Mouse (Mus musculus) liver, embryonic 14.5 days (tissue): ENCODE measurements around the gene Zbtb39. TPM values are rescaled to one million over a fixed set of nuclear protein-coding genes. Genes with fewer than 3 reads are reported as not detected.
"Not testable (repeated sequence)": the region's sequence is repeated elsewhere in the genome, so short reads cannot be mapped to it uniquely, and the experiment has no call there.

Source experiments
- ATAC-seq: fragments of 200-750 bp; cut with Nextera tagmentation; 2 replicates; pipeline ENCODE4 v1.8.0; 2017; ENCODE audit warnings: moderate number of reproducible peaks, mild to moderate bottlenecking, moderate library complexity; ENCODE audit not compliant: insufficient read depth
- DNase-seq, 3 experiments: peaks; one replicate each; pipeline ENCODE4 v3.0.0-alpha.2; 2012 to 2013; ENCODE audit warnings: low read depth in 3 of 3, low spot score in 3 of 3
- H3K27ac ChIP-seq: fragments of 300-500 bp; sonication (generic); 2 replicates; pipeline ENCODE4 v1.5.1; 2014; ENCODE audit warnings: moderate library complexity, mild to moderate bottlenecking, control low read depth, inconsistent platforms
- H3K27me3 ChIP-seq: fragments of 300-500 bp; sonication (generic); 2 replicates; pipeline ENCODE4 v1.6.1; 2014; ENCODE audit warnings: mild to moderate bottlenecking, low read length, moderate library complexity; ENCODE audit not compliant: control insufficient read depth, insufficient read depth
- H3K36me3 ChIP-seq: fragments of 300-500 bp; sonication (generic); replicated peaks from 2 replicates; pipeline ENCODE4 v1.6.1; 2014; ENCODE audit warnings: low read depth; ENCODE audit not compliant: control insufficient read depth, insufficient read depth
- H3K4me1 ChIP-seq, 2 experiments: fragments of 200-500 bp in 1 of 2; fragments of 300-500 bp in 1 of 2; sonication (generic) in 1 of 2; replicated peaks; 2 replicates each; pipeline ENCODE4 v1.6.1; 2012 to 2014; ENCODE audit warnings: antibody characterized with exemption in 1 of 2, inconsistent platforms in 1 of 2, low read length in 1 of 2; ENCODE audit not compliant: control insufficient read depth in 2 of 2, insufficient read depth in 2 of 2
- H3K4me2 ChIP-seq: fragments of 300-500 bp; sonication (generic); 2 replicates; pipeline ENCODE4 v1.6.1; 2014; ENCODE audit warnings: low read depth, mild to moderate bottlenecking, control low read depth, moderate library complexity
- H3K4me3 ChIP-seq, 2 experiments: fragments of 200-500 bp in 1 of 2; fragments of 300-500 bp in 1 of 2; sonication (generic) in 1 of 2; 2 replicates each; pipeline ENCODE4 v1.5.1; 2012 to 2014; ENCODE audit warnings: low read depth in 2 of 2, low read length in 2 of 2, mild to moderate bottlenecking in 2 of 2, control low read depth in 1 of 2, inconsistent platforms in 1 of 2, moderate library complexity in 1 of 2; ENCODE audit not compliant: insufficient read depth in 1 of 2
- H3K9ac ChIP-seq: fragments of 300-500 bp; sonication (generic); replicated peaks from 2 replicates; pipeline ENCODE4 v1.6.1; 2014; ENCODE audit warnings: mild to moderate bottlenecking, control low read depth, moderate library complexity
- H3K9me3 ChIP-seq: fragments of 300-500 bp; sonication (generic); 2 replicates; pipeline ENCODE4 v1.6.1; 2016; ENCODE audit warnings: low read length, mixed read lengths; ENCODE audit not compliant: control insufficient read depth
- CTCF ChIP-seq: IDR thresholded peaks from 2 replicates; pipeline ENCODE4 v1.5.1; 2016; ENCODE audit warnings: antibody characterized with exemption, low read depth, control low read depth
- EP300 ChIP-seq: IDR thresholded peaks from 2 replicates; pipeline ENCODE4 v1.6.1; 2016; ENCODE audit warnings: antibody characterized with exemption, low read depth
- WGBS: fragments of 180-500 bp; shearing (Covaris S2); extraction: QIAGEN DNeasy Blood & Tissue Kit; methylation state at CpG from one replicate; pipeline ENCODE4 v1.1.7; 2014; ENCODE audit not compliant: insufficient replicate concordance; 5-methylcytosine and 5-hydroxymethylcytosine counted together
- polyA plus RNA-seq, 2 experiments: library from polyadenylated mRNA; depleted of rRNA in 1 of 2; stranded (reverse) in 1 of 2; unstranded in 1 of 2; fragments of >200 nt; fragmentation: Nextera tagmentation in 1 of 2; extraction: Ambion mirVana in 1 of 2; gene quantifications; 2 replicates each; pipeline versions ENCODE4 v1.2.1 to v1.2.3; 2012 to 2014

Gene Zbtb39
- polyA plus RNA-seq, 2 experiments = 0.83 to 2.1 TPM

DNA sequence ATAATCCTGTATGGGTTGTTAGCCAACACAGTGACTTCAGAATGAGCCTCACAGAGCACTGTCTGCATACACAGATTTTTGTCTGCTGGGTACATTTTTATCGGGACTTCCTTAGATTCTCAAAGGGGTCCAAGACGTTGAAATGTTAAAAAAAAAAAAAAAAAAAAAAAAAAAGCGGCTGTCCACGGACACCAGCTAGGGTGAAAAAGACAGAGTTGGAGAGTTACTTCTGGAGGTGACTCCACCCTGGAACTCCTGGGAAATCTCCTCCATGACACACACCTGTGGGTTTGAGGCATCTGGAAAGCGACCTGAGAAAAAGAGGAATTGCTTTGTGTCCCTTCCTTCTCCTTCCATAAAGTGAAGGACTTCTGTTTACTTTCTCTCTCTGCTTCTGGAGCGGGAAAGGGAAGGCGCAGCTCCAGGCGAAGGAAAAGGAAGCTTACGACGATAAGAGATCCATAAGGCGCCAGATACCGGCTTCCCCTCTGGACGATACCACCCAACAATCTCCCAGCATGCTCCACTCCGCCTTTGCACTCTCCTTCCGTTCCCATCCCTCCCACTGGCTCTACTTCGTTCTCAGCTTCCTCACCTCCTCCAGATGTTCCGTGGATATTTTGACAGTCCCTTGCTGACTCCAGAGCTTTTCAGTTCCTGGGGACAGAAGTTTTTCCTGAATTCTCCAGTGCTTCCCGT is 16.6 kb downstream of the Zbtb39 start:
- Histone ChIP-seq H3K9me3 (no peaks in the 10 kb centered on the region), H3K4me3 (peak overlapping the region in 1 of 2 experiments; percentile 10; a peak in 2 of 4 replicates), H3K27me3 (no peaks in the 10 kb centered on the region), H3K36me3 (no peaks in the 10 kb centered on the region), H3K4me2 (peak overlapping the region; percentile 47), H3K27ac (no peak overlapping the region), H3K4me1 (peaks cover 10 to 27% of the 10 kb centered on the region in 2 experiments), H3K9ac (no peak overlapping the region)
- DNase-seq (no peak), ATAC-seq (peak; percentile 29; the same call in 1 of the 2 replicates)
- WGBS = 15% methylated on average over 18 of the region's 18 CpGs
- no peak for TF ChIP-seq EP300
- no peak for TF ChIP-seq CTCF

GRCm38 (mm10) chr10:127759181-127760110 is 20.1 kb downstream of the Zbtb39 start, which contains the start of the genes Rdh1 and Rdh16f1:
Gene Rdh1 (plus strand): TSS chr10:127759721.
Gene Rdh16f1 (plus strand): TSS chr10:127759787.
- Histone ChIP-seq H3K36me3 (no peaks in the 10 kb centered on the region), H3K9ac (no peak within 1 kb of the TSS), H3K9me3 (no peaks in the 10 kb centered on the region), H3K27me3 (no peaks in the 10 kb centered on the region), H3K4me3 (no peak within 1 kb of the TSS), H3K4me1 (peaks cover 10 to 28% of the 10 kb centered on the region in 2 experiments), H3K4me2 (no peak within 1 kb of the TSS), H3K27ac (no peak within 1 kb of the TSS)
- DNase-seq (no peak), ATAC-seq (peak; percentile 38; the same call in 1 of the 2 replicates)
- TF ChIP-seq CTCF (no peak), EP300 (no peak)
- 55% methylated on average over 9 of the region's 9 CpGs for WGBS

DNA sequence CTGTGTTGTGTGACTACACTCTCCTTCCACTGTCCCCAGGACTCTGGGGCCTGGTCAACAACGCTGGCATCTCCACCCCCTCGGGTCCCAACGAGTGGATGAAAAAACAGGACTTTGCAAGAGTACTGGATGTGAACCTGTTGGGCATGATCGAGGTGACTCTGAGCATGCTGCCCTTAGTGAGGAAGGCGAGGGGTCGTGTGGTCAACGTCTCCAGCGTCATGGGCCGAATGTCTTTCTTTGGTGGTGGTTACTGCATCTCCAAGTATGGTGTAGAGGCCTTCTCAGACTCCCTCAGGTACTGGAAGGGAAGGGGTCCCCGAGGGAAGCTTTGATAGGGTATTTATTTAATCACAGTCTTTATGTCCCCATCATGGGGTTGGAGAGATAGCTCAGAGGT is 23.6 kb downstream of the Zbtb39 start:
- not testable (repeated sequence) for H3K9ac ChIP-seq, H3K4me2 ChIP-seq, H3K4me3 ChIP-seq, H3K27me3 ChIP-seq, H3K27ac ChIP-seq, DNase-seq, ATAC-seq, H3K9me3 ChIP-seq, H3K36me3 ChIP-seq
- peaks cover 0 to 10% of the 10 kb centered on the region in 2 experiments; a peak in 2 of 4 replicates for H3K4me1 ChIP-seq
- 59% methylated on average over 10 of the region's 10 CpGs for WGBS

GRCm38 (mm10) chr10:127763914-127764680 is 24.8 kb downstream of the Zbtb39 start:
- Histone ChIP-seq H3K4me2 (no peak overlapping the region), H3K9ac (no peak overlapping the region), H3K27ac (no peak overlapping the region), H3K36me3 (no peaks in the 10 kb centered on the region), H3K4me3 (no peak overlapping the region), H3K4me1 (peaks cover 0 to 10% of the 10 kb centered on the region in 2 experiments; a peak in 2 of 4 replicates), H3K27me3 (no peaks in the 10 kb centered on the region), H3K9me3 (no peaks in the 10 kb centered on the region)
- ATAC-seq (peak; percentile 63), DNase-seq (no peak)
- WGBS = 53% methylated on average over 12 of the region's 12 CpGs
- TF ChIP-seq EP300 = no peak
